ENCODE assay signal across 17 mouse cellular contexts in the genomic region with DNA sequence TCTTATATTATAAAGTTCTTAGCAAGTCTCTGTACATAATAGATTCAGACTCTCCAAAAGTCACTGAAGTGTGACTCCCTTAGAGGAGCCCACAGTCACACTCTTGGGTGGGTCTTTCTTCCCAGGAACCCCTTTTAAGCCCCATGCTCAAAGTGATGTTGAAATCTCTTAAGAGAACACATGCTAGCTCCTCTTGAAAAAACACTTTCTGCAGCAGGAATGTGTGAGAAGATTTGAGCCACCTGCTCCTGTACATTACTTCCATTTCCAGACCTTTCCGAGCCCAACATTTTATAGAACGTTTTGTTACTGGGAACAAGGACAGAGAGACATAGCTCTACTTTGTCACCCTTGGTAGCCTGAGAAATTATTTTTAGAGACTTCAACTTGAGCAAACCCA.
"Had no signal": no experiment of that assay in that cellular context is flagged by ENCODE, and none has a peak within 500 bp of the region (broad histone marks: within the 10 kb centered on the region; RNA-seq: fewer than 3 reads in every experiment).

No protein-coding gene starts in this region.

- DNase-seq: kidney, adult 11 months; kidney, adult 8-10 months; kidney, postnatal 10 days; kidney, postnatal 36 days; layer of hippocampus, postnatal 36 days; liver, postnatal 0 days; thymus, adult 18-20 months; thymus, postnatal 36 days had no signal

- ATAC-seq: liver, postnatal 0 days; midbrain, embryonic 13.5 days had no signal

- H3K4me2 ChIP-seq: kidney, embryonic 15.5 days; limb, embryonic 12.5 days; limb, embryonic 15.5 days; liver, embryonic 11.5 days; midbrain, embryonic 13.5 days had no signal

- H3K36me3 ChIP-seq: kidney, embryonic 15.5 days; limb, embryonic 15.5 days had no signal

- H3K27ac ChIP-seq: kidney, embryonic 15.5 days; left cerebral cortex, adult 2 months; limb, embryonic 12.5 days; limb, embryonic 15.5 days; liver, embryonic 14.5 days; midbrain, embryonic 10.5 days; midbrain, embryonic 13.5 days had no signal

- H3K4me1 ChIP-seq: kidney, embryonic 15.5 days; limb, embryonic 12.5 days; limb, embryonic 15.5 days; midbrain, embryonic 10.5 days; midbrain, embryonic 13.5 days had no signal

- H3K4me3 ChIP-seq: kidney, embryonic 15.5 days; left cerebral cortex, adult 2 months; limb, embryonic 12.5 days; limb, embryonic 15.5 days; megakaryocyte, embryonic 14.5 days; midbrain, embryonic 10.5 days; midbrain, embryonic 13.5 days had no signal

- H3K27me3 ChIP-seq: kidney, embryonic 15.5 days; limb, embryonic 12.5 days; limb, embryonic 15.5 days; megakaryocyte, embryonic 14.5 days; midbrain, embryonic 13.5 days had no signal

- H3K9ac ChIP-seq: kidney, embryonic 15.5 days; limb, embryonic 12.5 days; limb, embryonic 15.5 days; liver, embryonic 14.5 days; liver, postnatal 0 days; midbrain, embryonic 13.5 days had no signal

- H3K9me3 ChIP-seq: kidney, embryonic 15.5 days; limb, embryonic 12.5 days; limb, embryonic 15.5 days; megakaryocyte, embryonic 14.5 days; midbrain, embryonic 10.5 days; midbrain, embryonic 13.5 days had no signal
